Mouse (Mus musculus) Muller cell, postnatal 12 days (primary cell): ENCODE results near the gene Olfr218.
"Not testable (repeated sequence)": the region's sequence is repeated elsewhere in the genome, so short reads cannot be mapped to it uniquely, and the experiment has no call there.

Experiments
- DNase-seq: peaks from one replicate; pipeline ENCODE4 v3.0.0-alpha.2; 2015; ENCODE audit errors: inconsistent ontology term

Olfr218 gene

GRCm38 (mm10) chr1:173197508-173197907 is at the start of gene Olfr218:
Gene Olfr218 (plus strand): TSS chr1:173197808.
- no peak for DNase-seq

GRCm38 (mm10) chr1:173174154-173174842 is 23.3 kb upstream of the Olfr218 start:
- DNase-seq = no peak

- no peak for DNase-seq
Observed at GRCm38 (mm10) chr1:173190540-173190939, 7.1 kb upstream of the Olfr218 start, which contains the start of gene Olfr1406. Gene Olfr1406 (minus strand): TSS chr1:173190640.

- DNase-seq = no peak
Observed at GRCm38 (mm10) chr1:173192059-173192458, 5.5 kb upstream of the Olfr218 start.

- DNase-seq = no peak
Observed at GRCm38 (mm10) chr1:173196359-173196758, 1.2 kb upstream of the Olfr218 start.

GRCm38 (mm10) chr1:173212092-173212491 is 14.5 kb downstream of the Olfr218 start, which contains the start of gene Olfr1404:
Gene Olfr1404 (plus strand): TSS chr1:173212392.
- no peak for DNase-seq

- no peak for DNase-seq
Observed at GRCm38 (mm10) chr1:173216481-173216880, 18.9 kb downstream of the Olfr218 start.

GRCm38 (mm10) chr1:173227081-173227480 is 29.5 kb downstream of the Olfr218 start, which contains the start of gene Fcer1a:
Gene Fcer1a (minus strand): TSS chr1:173227214.
- DNase-seq = no peak

GRCm38 (mm10) chr1:173237004-173237403 is 39.4 kb downstream of the Olfr218 start:
- not testable (repeated sequence) for DNase-seq

GRCm38 (mm10) chr1:173249888-173250287 is 52.3 kb downstream of the Olfr218 start:
- no peak for DNase-seq
